Mouse (Mus musculus) WW6 (cell line): ENCODE results near the gene Antxr1.

Source experiments
- DNase-seq: peaks from one replicate; pipeline ENCODE4 v3.0.0-alpha.2; 2013; ENCODE audit warnings: low read depth, low spot score

Gene Antxr1

GRCm38 (mm10) chr6:87143594-87143993 is 192.0 kb downstream of the Antxr1 start:
- DNase-seq: no peak

- DNase-seq: no peak
These were observed 193.4 kb downstream of the Antxr1 start for GRCm38 (mm10) chr6:87142239-87142638.

- DNase-seq: no peak
These were observed 195.6 kb downstream of the Antxr1 start for GRCm38 (mm10) chr6:87139796-87140553.

GRCm38 (mm10) chr6:87138479-87138878 is 197.1 kb downstream of the Antxr1 start:
- DNase-seq: no peak

GRCm38 (mm10) chr6:87133966-87134546 is 201.6 kb downstream of the Antxr1 start:
- no peak for DNase-seq

- no peak for DNase-seq
These were observed 202.1 kb downstream of the Antxr1 start for GRCm38 (mm10) chr6:87133520-87133919.

- no peak for DNase-seq
These were observed 204.5 kb downstream of the Antxr1 start for GRCm38 (mm10) chr6:87131078-87131477.

- no peak for DNase-seq
These were observed 205.0 kb downstream of the Antxr1 start for GRCm38 (mm10) chr6:87130628-87131027.

GRCm38 (mm10) chr6:87129861-87130260 is 205.8 kb downstream of the Antxr1 start:
- DNase-seq: no peak

- DNase-seq: no peak
These were observed 208.4 kb downstream of the Antxr1 start for GRCm38 (mm10) chr6:87127049-87127753.

GRCm38 (mm10) chr6:87123973-87124372 is 211.6 kb downstream of the Antxr1 start:
- no peak for DNase-seq

- no peak for DNase-seq
These were observed 212.2 kb downstream of the Antxr1 start for GRCm38 (mm10) chr6:87123406-87123805.

- no peak for DNase-seq
These were observed 213.7 kb downstream of the Antxr1 start for GRCm38 (mm10) chr6:87121961-87122360.

- DNase-seq: no peak
These were observed 215.0 kb downstream of the Antxr1 start for GRCm38 (mm10) chr6:87120661-87121060.

- DNase-seq: no peak
These were observed 215.6 kb downstream of the Antxr1 start for GRCm38 (mm10) chr6:87119975-87120374.

- DNase-seq: no peak
These were observed 216.4 kb downstream of the Antxr1 start for GRCm38 (mm10) chr6:87119066-87119837.

- no peak for DNase-seq
These were observed 219.0 kb downstream of the Antxr1 start for GRCm38 (mm10) chr6:87116596-87116995.

- DNase-seq: no peak
These were observed 219.6 kb downstream of the Antxr1 start for GRCm38 (mm10) chr6:87115981-87116380.

GRCm38 (mm10) chr6:87112125-87112524 is 223.5 kb downstream of the Antxr1 start:
- DNase-seq: no peak

- DNase-seq: no peak
These were observed 224.1 kb downstream of the Antxr1 start for GRCm38 (mm10) chr6:87111493-87111892.

- DNase-seq: no peak
These were observed 231.4 kb downstream of the Antxr1 start, which contains the start of gene D6Ertd527e for GRCm38 (mm10) chr6:87104123-87104796. TSS of gene D6Ertd527e (plus strand) at chr6:87104746.
